Mouse (Mus musculus) small intestine, adult 2 months (tissue): ENCODE measurements around the gene Ypel2. TPM values are rescaled to one million over a fixed set of nuclear protein-coding genes. Genes with fewer than 3 reads are reported as not detected.
A peak's percentile ranks its signal among the peaks of the same experiment; 100 is the strongest.

Source experiments
- H3K27ac ChIP-seq: fragments of 200-500 bp; 2 replicates; pipeline ENCODE4 v1.5.1; 2012; ENCODE audit warnings: low read depth, low read length, control low read depth, inconsistent platforms; ENCODE audit not compliant: insufficient read depth
- H3K27me3 ChIP-seq: fragments of 200-500 bp; 2 replicates; pipeline ENCODE4 v1.6.1; 2012; ENCODE audit warnings: mild to moderate bottlenecking, moderate library complexity, low read length, inconsistent platforms; ENCODE audit not compliant: control insufficient read depth, insufficient read depth
- H3K36me3 ChIP-seq: fragments of 200-500 bp; 2 replicates; pipeline ENCODE4 v1.6.1; 2012; ENCODE audit warnings: mild to moderate bottlenecking, low read length, control low read depth, inconsistent platforms; ENCODE audit not compliant: control insufficient read depth, insufficient read depth
- H3K4me1 ChIP-seq: fragments of 200-500 bp; 2 replicates; pipeline ENCODE4 v1.6.1; 2012; ENCODE audit warnings: low read length, inconsistent platforms, mixed read lengths; ENCODE audit not compliant: control insufficient read depth, insufficient read depth, insufficient read length
- H3K4me3 ChIP-seq: fragments of 200-500 bp; 2 replicates; pipeline ENCODE4 v1.5.1; 2012; ENCODE audit warnings: low read depth, mild to moderate bottlenecking, control low read depth, inconsistent platforms, low read length, moderate library complexity
- CTCF ChIP-seq: fragments of 200-500 bp; IDR thresholded peaks from 2 replicates; pipeline ENCODE4 v1.5.1; 2012; ENCODE audit warnings: low read depth, mild to moderate bottlenecking, control low read depth, inconsistent platforms, low read length, moderate library complexity, mixed read lengths; ENCODE audit not compliant: insufficient replicate concordance, insufficient read length; ENCODE audit errors: extremely low read depth
- POLR2A ChIP-seq: fragments of 200-500 bp; IDR thresholded peaks from 2 replicates; pipeline ENCODE4 v1.6.1; 2012; ENCODE audit warnings: low read depth, mild to moderate bottlenecking, control low read depth, inconsistent platforms, low read length, moderate library complexity
- WGBS: fragments of 180-500 bp; shearing (Covaris S2); methylation state at CpG from one replicate; pipeline ENCODE4 v1.1.7; 2018; 5-methylcytosine and 5-hydroxymethylcytosine counted together
- polyA plus RNA-seq: library from polyadenylated mRNA; depleted of rRNA; stranded (reverse); fragments of >200 nt; gene quantifications from 2 replicates; pipeline ENCODE4 v1.2.3, GENCODE M21; 2012

Gene Ypel2
- polyA plus RNA-seq, 1 experiment, result 5.6 TPM

DNA sequence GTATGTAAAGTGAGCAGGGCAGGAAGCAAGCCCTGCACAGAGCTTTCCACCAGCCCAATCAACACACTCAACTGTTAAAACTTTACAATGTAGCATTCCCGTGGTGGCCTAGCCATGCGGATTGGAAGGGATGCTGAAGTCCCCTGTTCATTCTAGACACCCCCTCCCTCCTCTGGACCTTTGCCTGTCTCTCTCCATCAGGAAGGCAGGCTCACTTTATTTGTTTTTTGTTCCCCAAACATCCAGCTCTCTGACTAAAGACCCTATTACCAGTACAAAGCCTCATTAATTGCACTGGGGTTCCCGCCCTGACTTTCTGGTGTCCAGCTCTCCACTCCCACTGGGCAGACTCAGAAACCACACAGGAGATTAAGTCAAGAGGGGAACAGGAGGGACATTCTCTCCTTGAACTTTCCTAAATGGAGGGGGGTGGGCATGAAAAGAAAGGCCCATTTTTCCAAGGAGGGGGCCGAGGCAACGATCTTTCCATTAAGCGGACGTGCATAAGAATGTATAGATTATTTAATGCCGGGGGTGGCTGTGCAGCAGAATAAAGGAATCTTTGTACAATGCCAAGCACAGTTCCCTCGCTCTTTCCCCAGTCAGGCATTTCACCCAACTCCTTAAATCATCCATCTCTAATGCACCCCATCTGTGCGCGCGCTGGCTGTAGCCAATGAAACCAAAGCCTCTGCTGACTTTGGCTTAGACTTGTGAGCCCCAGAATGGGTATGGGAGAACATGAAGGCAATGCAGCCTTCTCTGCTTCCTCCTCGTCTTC, 24.3 kb downstream of the Ypel2 start:
- no peak for TF ChIP-seq CTCF
- no peak for TF ChIP-seq POLR2A
- no peak overlapping the region for H3K4me3 ChIP-seq

DNA sequence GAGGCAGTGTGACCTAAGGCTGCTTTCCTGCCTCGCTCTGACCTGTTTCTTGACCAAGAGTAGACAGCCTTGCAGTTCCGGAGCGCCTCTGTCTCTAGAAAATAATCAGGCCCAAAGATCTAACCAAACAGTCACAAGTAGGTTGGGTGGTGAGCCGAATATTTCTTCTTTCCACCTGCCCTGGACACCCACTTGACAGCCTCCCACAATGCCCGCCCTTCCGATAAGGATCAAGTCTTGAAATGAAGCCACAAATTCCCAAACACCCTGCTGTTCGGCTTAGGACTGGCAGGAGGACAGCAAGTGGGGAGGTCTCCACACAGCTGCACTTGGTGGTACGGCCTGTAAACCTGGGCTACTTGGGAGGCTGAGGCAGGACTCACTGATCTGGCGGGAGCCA, 26.0 kb downstream of the Ypel2 start:
- Histone ChIP-seq H3K4me3 (no peak overlapping the region), H3K27ac (peak overlapping the region; percentile 46), H3K36me3 (peaks cover 11% of the 10 kb centered on the region), H3K4me1 (peaks cover 30% of the 10 kb centered on the region), H3K27me3 (no peaks in the 10 kb centered on the region)
- TF ChIP-seq POLR2A (no peak), CTCF (no peak)
- 49% methylated on average over 9 of the region's 9 CpGs for WGBS

More for the DNA sequence above, 24.3 kb downstream of the Ypel2 start:
- WGBS, result 90% methylated on average over 13 of the region's 13 CpGs
- Histone ChIP-seq H3K36me3 (peaks cover 12% of the 10 kb centered on the region), H3K27me3 (no peaks in the 10 kb centered on the region), H3K27ac (no peak overlapping the region), H3K4me1 (peaks cover 26% of the 10 kb centered on the region)

DNA sequence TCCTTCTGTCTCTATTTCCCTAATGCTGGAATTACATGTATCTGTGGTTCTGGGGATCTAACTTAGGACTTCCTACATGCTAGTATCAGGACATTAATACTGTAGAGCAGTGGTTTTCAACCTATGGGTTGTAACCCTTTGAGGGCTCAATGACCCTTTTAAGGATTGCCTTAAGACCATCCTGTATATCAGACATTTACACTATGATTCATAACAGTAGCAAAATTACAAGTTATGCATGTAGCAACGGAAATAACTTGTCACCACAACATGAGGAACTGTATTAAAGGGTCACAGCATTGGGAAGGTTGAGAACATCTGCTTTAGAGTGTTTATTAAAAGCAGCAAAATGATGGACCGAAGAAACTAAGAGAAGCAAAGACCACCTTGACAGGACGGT, 26.8 kb downstream of the Ypel2 start:
- Histone ChIP-seq H3K4me3 (no peak overlapping the region), H3K36me3 (peaks cover 10% of the 10 kb centered on the region), H3K4me1 (peaks cover 35% of the 10 kb centered on the region), H3K27me3 (no peaks in the 10 kb centered on the region), H3K27ac (peak overlapping the region; percentile 11; the same call in 1 of the 2 replicates)
- TF ChIP-seq CTCF (no peak), POLR2A (no peak)
- WGBS, result 68% methylated on average over 3 of the region's 3 CpGs

DNA sequence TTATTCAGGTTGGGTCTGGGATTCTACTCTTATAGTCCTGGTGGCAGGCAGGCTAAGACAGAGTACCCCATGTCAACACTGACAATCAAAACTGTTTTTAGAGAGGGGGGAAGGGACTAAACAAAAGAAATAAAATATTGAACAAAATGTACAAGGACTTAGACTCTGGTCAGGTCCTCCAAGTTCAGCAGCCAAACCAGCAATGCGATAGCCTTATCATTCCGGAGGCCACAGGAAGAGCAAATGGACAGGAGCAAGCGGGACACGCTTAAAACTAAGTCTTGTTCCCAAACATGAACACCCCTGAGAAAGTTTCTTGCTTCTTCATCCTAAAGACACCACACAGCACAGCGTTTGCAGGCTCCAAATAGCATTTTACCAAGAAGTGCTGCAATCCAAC, 28.4 kb downstream of the Ypel2 start:
- Histone ChIP-seq H3K4me3 (no peak overlapping the region), H3K4me1 (peaks cover 51% of the 10 kb centered on the region), H3K27ac (no peak overlapping the region), H3K27me3 (no peaks in the 10 kb centered on the region), H3K36me3 (peaks cover 7% of the 10 kb centered on the region)
- TF ChIP-seq CTCF (no peak), POLR2A (no peak)
- 87% methylated on average over 5 of the region's 5 CpGs for WGBS

DNA sequence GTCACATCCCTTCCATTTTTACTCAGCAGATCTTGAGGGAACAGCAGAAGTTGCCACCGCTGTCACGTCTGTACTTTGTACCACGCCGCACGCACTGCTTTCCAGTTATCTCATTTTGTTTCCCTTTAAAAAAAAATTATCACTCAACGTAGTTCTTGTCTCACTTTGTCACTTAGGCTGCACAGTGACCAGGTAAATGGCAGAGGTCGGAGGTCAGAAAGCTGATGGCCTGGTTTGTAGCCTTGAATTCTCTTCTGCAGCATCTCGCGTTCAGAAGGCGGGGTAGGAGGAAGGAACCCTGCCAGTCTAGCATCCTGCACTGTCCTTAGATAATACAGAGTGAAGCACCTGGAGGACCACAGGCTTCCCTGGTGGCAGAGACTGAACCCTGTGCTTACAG, 29.8 kb downstream of the Ypel2 start:
- H3K27me3 ChIP-seq, result no peaks in the 10 kb centered on the region
- H3K4me1 ChIP-seq, result peaks cover 62% of the 10 kb centered on the region
- H3K27ac ChIP-seq, result peak overlapping the region; percentile 38; the same call in 1 of the 2 replicates
- WGBS, result 32% methylated on average over 10 of the region's 10 CpGs
- H3K36me3 ChIP-seq, result no peaks in the 10 kb centered on the region
- no peak overlapping the region for H3K4me3 ChIP-seq
- TF ChIP-seq CTCF, result no peak
- TF ChIP-seq POLR2A, result no peak

DNA sequence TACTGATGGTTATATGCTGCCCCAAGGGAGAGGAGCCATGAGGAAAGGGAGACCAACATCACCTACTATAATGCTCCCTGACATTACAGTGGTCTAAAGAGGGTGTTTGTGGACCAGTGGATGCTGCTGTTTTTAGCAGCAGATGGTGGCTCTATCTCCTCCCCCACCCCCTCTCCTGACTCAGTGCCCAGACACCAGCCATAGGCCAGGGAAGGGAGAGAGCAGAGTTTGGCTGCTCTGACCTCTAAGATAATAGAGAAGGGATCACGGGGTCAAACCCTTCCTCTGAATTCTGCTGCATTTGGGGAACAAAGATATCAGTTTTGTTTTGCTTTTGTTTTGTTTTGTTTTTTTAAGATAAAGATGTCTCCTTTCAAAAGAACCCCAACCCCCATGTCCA, 30.5 kb downstream of the Ypel2 start:
- Histone ChIP-seq H3K4me1 (peaks cover 62% of the 10 kb centered on the region), H3K36me3 (no peaks in the 10 kb centered on the region), H3K27me3 (no peaks in the 10 kb centered on the region), H3K4me3 (no peak overlapping the region), H3K27ac (peak overlapping the region; percentile 28; the same call in 1 of the 2 replicates)
- WGBS, result 54% methylated on average over 1 of the region's 1 CpGs
- no peak for TF ChIP-seq POLR2A
- TF ChIP-seq CTCF, result no peak

DNA sequence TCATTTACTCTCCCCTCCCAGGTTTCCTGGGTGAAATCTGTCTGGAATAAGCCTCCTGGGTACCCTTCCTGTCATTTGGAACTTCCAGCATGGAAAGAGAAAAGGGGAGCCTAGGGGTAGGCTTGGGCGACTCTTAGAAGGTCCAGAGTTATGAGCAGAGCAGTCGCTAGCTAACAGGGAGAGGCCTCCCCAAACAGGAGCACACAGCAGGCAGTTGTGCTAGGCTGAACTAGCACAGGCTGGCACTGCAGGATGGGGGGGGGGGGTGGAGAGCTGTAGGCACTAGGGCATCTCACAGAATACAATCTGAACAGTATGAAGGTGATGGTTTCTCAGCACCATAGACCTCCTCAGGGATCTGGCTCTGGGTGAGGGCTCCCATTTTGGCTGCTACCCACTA, 31.1 kb downstream of the Ypel2 start:
- peaks cover 63% of the 10 kb centered on the region for H3K4me1 ChIP-seq
- 20% methylated on average over 2 of the region's 2 CpGs for WGBS
- TF ChIP-seq CTCF, result no peak
- TF ChIP-seq POLR2A, result no peak
- no peaks in the 10 kb centered on the region for H3K27me3 ChIP-seq
- H3K4me3 ChIP-seq, result no peak overlapping the region
- peak overlapping the region; percentile 47 for H3K27ac ChIP-seq
- no peaks in the 10 kb centered on the region for H3K36me3 ChIP-seq
